Comparison of ENCODE assay signal across 29 mouse cellular contexts in the genomic region with DNA sequence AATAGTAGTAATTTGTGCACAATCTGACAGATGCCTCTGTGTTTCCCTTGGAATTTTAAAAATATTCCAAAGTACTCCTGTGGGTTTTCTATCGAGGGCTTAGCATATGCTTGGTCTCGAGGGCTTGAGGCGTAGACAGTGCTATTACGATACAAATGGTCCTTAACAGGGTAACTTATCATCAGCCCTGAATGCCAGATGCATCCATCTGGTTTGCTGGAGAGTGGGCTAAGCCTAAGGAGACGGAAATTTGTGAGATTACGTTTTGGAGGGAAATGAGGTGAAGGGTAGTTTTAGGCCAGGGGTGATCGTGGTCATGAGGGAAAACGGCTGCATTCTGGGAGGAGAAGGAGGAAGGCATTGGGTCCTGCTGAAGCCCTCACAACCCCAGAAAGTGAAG. TPM values are rescaled to one million over a fixed set of nuclear protein-coding genes. Genes with fewer than 3 reads are reported as not detected.
A peak's percentile ranks its signal among the peaks of the same experiment; 100 is the strongest.
DNase-seq lines count a peak whose midpoint lies in the region; ATAC-seq lines count a peak whose summit lies in the region.
"Had no signal": no experiment of that assay in that cellular context is flagged by ENCODE, and none has a peak within 500 bp of the region (broad histone marks: within the 10 kb centered on the region; RNA-seq: fewer than 3 reads in every experiment).

No protein-coding gene starts in this region.

- no peaks in the 10 kb centered on the region for H3K36me3 ChIP-seq in heart, embryonic 11.5 days (ENCODE audit: control insufficient read depth, insufficient read depth, low read length)
- H3K36me3 ChIP-seq in liver, embryonic 11.5 days (ENCODE audit: control insufficient read depth, insufficient read depth, low read length): no peaks in the 10 kb centered on the region
- no peaks in the 10 kb centered on the region for H3K36me3 ChIP-seq in liver, embryonic 15.5 days (replicated peaks)
- H3K36me3 ChIP-seq: embryonic facial prominence, embryonic 10.5 days; embryonic facial prominence, embryonic 15.5 days; hindbrain, embryonic 10.5 days; hindbrain, embryonic 15.5 days; kidney, embryonic 15.5 days; limb, embryonic 12.5 days; midbrain, embryonic 13.5 days; neural tube, embryonic 13.5 days had no signal

- H3K27me3 ChIP-seq in heart, embryonic 11.5 days (ENCODE audit: control insufficient read depth, insufficient read depth, low read length): no peaks in the 10 kb centered on the region
- H3K27me3 ChIP-seq in liver, embryonic 11.5 days (replicated peaks; ENCODE audit: control insufficient read depth, insufficient read depth, low read length): no peaks in the 10 kb centered on the region
- H3K27me3 ChIP-seq in liver, embryonic 15.5 days: no peaks in the 10 kb centered on the region
- H3K27me3 ChIP-seq: embryonic facial prominence, embryonic 15.5 days; hindbrain, embryonic 15.5 days; limb, embryonic 12.5 days; midbrain, embryonic 13.5 days; neural tube, embryonic 13.5 days had no signal

- 59% methylated on average over 8 of the region's 8 CpGs for WGBS in heart, embryonic 11.5 days (ENCODE audit: insufficient replicate concordance)
- 56% methylated on average over 8 of the region's 8 CpGs for whole genome bisulfite sequencing in liver, embryonic 11.5 days
- 40% methylated on average over 8 of the region's 8 CpGs for WGBS in liver, embryonic 15.5 days (ENCODE audit: insufficient replicate concordance)

- no peaks in the 10 kb centered on the region for H3K4me1 ChIP-seq in heart, embryonic 11.5 days (ENCODE audit: control insufficient read depth, insufficient read depth, low read length)
- H3K4me1 ChIP-seq in liver, embryonic 11.5 days (replicated peaks; ENCODE audit: control insufficient read depth, insufficient read depth, low read length): peaks cover 42% of the 10 kb centered on the region
- H3K4me1 ChIP-seq in liver, embryonic 15.5 days (replicated peaks): peaks cover 84% of the 10 kb centered on the region
- H3K4me1 ChIP-seq: embryonic facial prominence, embryonic 15.5 days; hindbrain, embryonic 15.5 days; limb, embryonic 12.5 days; neural tube, embryonic 13.5 days had no signal

- H3K27ac ChIP-seq in heart, embryonic 11.5 days (ENCODE audit: low read depth, low read length): no peak overlapping the region
- no peak overlapping the region for H3K27ac ChIP-seq in liver, embryonic 11.5 days (ENCODE audit: low read depth, low read length)
- H3K27ac ChIP-seq in liver, embryonic 15.5 days (replicated peaks): peak overlapping the region; percentile 94
- H3K27ac ChIP-seq: embryonic facial prominence, embryonic 10.5 days; embryonic facial prominence, embryonic 15.5 days; hindbrain, embryonic 10.5 days; hindbrain, embryonic 15.5 days; kidney, embryonic 15.5 days; limb, embryonic 12.5 days; midbrain, embryonic 13.5 days; neural tube, embryonic 13.5 days had no signal

- no peak overlapping the region for H3K4me2 ChIP-seq in heart, embryonic 11.5 days
- peak overlapping the region; percentile 38; the same call in 1 of the 2 replicates for H3K4me2 ChIP-seq in liver, embryonic 11.5 days
- H3K4me2 ChIP-seq in liver, embryonic 15.5 days: peak overlapping the region; percentile 73
- H3K4me2 ChIP-seq: embryonic facial prominence, embryonic 15.5 days; hindbrain, embryonic 15.5 days; kidney, embryonic 15.5 days; limb, embryonic 12.5 days; midbrain, embryonic 13.5 days; neural tube, embryonic 13.5 days had no signal

- no peak for ATAC-seq in heart, embryonic 11.5 days (replicated peaks; ENCODE audit: insufficient number of reproducible peaks, low FRiP score, low TSS enrichment)
- ATAC-seq in liver, embryonic 11.5 days (replicated peaks; ENCODE audit: low FRiP score): no peak
- no peak for ATAC-seq in liver, embryonic 15.5 days (ENCODE audit: insufficient read depth)
- ATAC-seq: CD4-positive, CD25-positive, alpha-beta regulatory T cell, adult 4 months; forebrain, embryonic 14.5 days; inflammation-experienced regulatory T-cells, adult 6 months; lung, postnatal 0 days; midbrain, embryonic 13.5 days had no signal

- no peaks in the 10 kb centered on the region for H3K9me3 ChIP-seq in heart, embryonic 11.5 days (replicated peaks; ENCODE audit: control insufficient read depth, low read length)
- H3K9me3 ChIP-seq in liver, embryonic 11.5 days (ENCODE audit: control insufficient read depth, low read length): no peaks in the 10 kb centered on the region
- H3K9me3 ChIP-seq in liver, embryonic 15.5 days (replicated peaks): no peaks in the 10 kb centered on the region
- H3K9me3 ChIP-seq: embryonic facial prominence, embryonic 10.5 days; embryonic facial prominence, embryonic 15.5 days; hindbrain, embryonic 10.5 days; hindbrain, embryonic 15.5 days; kidney, embryonic 15.5 days; limb, embryonic 12.5 days; megakaryocyte, embryonic 14.5 days; midbrain, embryonic 13.5 days; neural tube, embryonic 13.5 days had no signal

- DNase-seq in heart, adult 9 months (ENCODE audit: low spot score in 2 of 2): peak; percentile 39 to 52
- DNase-seq in liver, embryonic 11.5 days (ENCODE audit: low spot score): no peak
- DNase-seq in liver: no peak
- DNase-seq in kidney, adult 9 months: no peak
- no peak for DNase-seq in adrenal gland, postnatal 25 days
- DNase-seq: adrenal gland, postnatal 36 days; cerebellum, adult 2 months; cerebellum, postnatal 14 days; gastrocnemius, postnatal 14 days; kidney, adult 11 months; kidney, postnatal 25 days; lung, adult 18-20 months; lung, postnatal 4 days; thymus, postnatal 4 days had no signal

- H3K9ac ChIP-seq in heart, embryonic 11.5 days (ENCODE audit: low read depth, low read length): no peak overlapping the region
- no peak overlapping the region for H3K9ac ChIP-seq in liver, embryonic 11.5 days (ENCODE audit: low read depth, low read length)
- H3K9ac ChIP-seq in liver, embryonic 15.5 days: peak overlapping the region; percentile 36; the same call in 1 of the 2 replicates
- H3K9ac ChIP-seq: embryonic facial prominence, embryonic 15.5 days; hindbrain, embryonic 15.5 days; kidney, embryonic 15.5 days; limb, embryonic 12.5 days; midbrain, embryonic 13.5 days; neural tube, embryonic 13.5 days had no signal

- no peak overlapping the region for H3K4me3 ChIP-seq in heart, embryonic 11.5 days (ENCODE audit: low read depth, low read length)
- no peak overlapping the region for H3K4me3 ChIP-seq in liver, embryonic 11.5 days (ENCODE audit: low read depth, low read length)
- no peak overlapping the region for H3K4me3 ChIP-seq in liver, embryonic 15.5 days (replicated peaks)
- H3K4me3 ChIP-seq: embryonic facial prominence, embryonic 10.5 days; embryonic facial prominence, embryonic 15.5 days; hindbrain, embryonic 10.5 days; hindbrain, embryonic 15.5 days; kidney, embryonic 15.5 days; limb, embryonic 12.5 days; megakaryocyte, embryonic 14.5 days; midbrain, embryonic 13.5 days; neural tube, embryonic 13.5 days had no signal

RNA-seq across cellular contexts. Expression of gene Sh3glb1, which starts 48.1 kb away (rescaled TPM):
- polyA plus RNA-seq in heart, embryonic 11.5 days (2014; fragmentation: Nextera tagmentation; extraction: Ambion mirVana): 133 and 139 TPM in 2 replicates
- polyA plus RNA-seq in liver, embryonic 11.5 days (2014; fragmentation: Nextera tagmentation; extraction: Ambion mirVana): 97.7 and 100 TPM in 2 replicates
- polyA plus RNA-seq in liver, embryonic 15.5 days (2015; fragmentation: Nextera tagmentation; extraction: Ambion mirVana): 79.7 and 86.7 TPM in 2 replicates
- 180 and 199 TPM in 2 replicates for total RNA-seq in adrenal gland, postnatal 25 days (2021)

Comparison
In these comparisons a context has a peak if more than half of its experiments do, and no peak if none do; other contexts are left out.
1. DNase-seq: peak in heart, adult 9 months (2 of 2); none in liver, embryonic 11.5 days (single experiment), liver (single experiment), kidney, adult 9 months (single experiment) and adrenal gland, postnatal 25 days (single experiment).